Mouse (Mus musculus) MEL (cell line): Measurements from ENCODE around the gene Zswim7. TPM values are rescaled to one million over a fixed set of nuclear protein-coding genes. Genes with fewer than 3 reads are reported as not detected.

ENCODE experiments used
- DNase-seq: peaks from one replicate; pipeline ENCODE4 v3.0.0; 2011; ENCODE audit warnings: low read depth, low spot score
- H3K27ac ChIP-seq: 2 replicates; pipeline ENCODE4 v1.5.1; 2012; ENCODE audit warnings: low read depth, mild to moderate bottlenecking, control low read depth, low read length, moderate library complexity; ENCODE audit not compliant: control insufficient read depth
- H3K27me3 ChIP-seq, 2 experiments: fragments of 150-350 bp in 1 of 2; sonication (generic) in 1 of 2; 2 replicates each; pipeline ENCODE4 v1.6.1; 2012; ENCODE audit warnings: low read length in 2 of 2, mild to moderate bottlenecking in 2 of 2, improper control_type of control experiment in 1 of 2, moderate library complexity in 1 of 2; ENCODE audit not compliant: insufficient read depth in 2 of 2, control insufficient read depth in 1 of 2
- H3K36me3 ChIP-seq, 2 experiments: 2 replicates each; pipeline ENCODE4 v1.6.1; 2012 to 2014; ENCODE audit warnings: low read length in 2 of 2, improper control_type of control experiment in 1 of 2, inconsistent platforms in 1 of 2, mild to moderate bottlenecking in 1 of 2; ENCODE audit not compliant: insufficient read depth in 2 of 2, control insufficient read depth in 1 of 2
- H3K4me1 ChIP-seq, 2 experiments: fragments of 150-350 bp in 1 of 2; sonication (generic) in 1 of 2; 2 replicates each; pipeline ENCODE4 v1.6.1; 2012; ENCODE audit warnings: low read length in 2 of 2, improper control_type of control experiment in 1 of 2, mild to moderate bottlenecking in 1 of 2; ENCODE audit not compliant: insufficient read depth in 2 of 2, control insufficient read depth in 1 of 2
- H3K4me3 ChIP-seq, 2 experiments: fragments of 150-350 bp in 1 of 2; sonication (generic) in 1 of 2; 2 replicates each; pipeline ENCODE4 v1.5.1; 2012; ENCODE audit warnings: low read depth in 2 of 2, low read length in 2 of 2, mild to moderate bottlenecking in 2 of 2, moderate library complexity in 2 of 2, control low read depth in 1 of 2, improper control_type of control experiment in 1 of 2; ENCODE audit not compliant: control insufficient read depth in 1 of 2, insufficient read depth in 1 of 2
- H3K79me2 ChIP-seq: 2 replicates; pipeline ENCODE4 v1.6.1; 2012; ENCODE audit warnings: mild to moderate bottlenecking, low read length, moderate library complexity; ENCODE audit not compliant: control insufficient read depth, poor library complexity, insufficient read depth
- H3K9ac ChIP-seq: 2 replicates; pipeline ENCODE4 v1.6.1; 2012; ENCODE audit warnings: low read depth, mild to moderate bottlenecking, control low read depth, low read length, moderate library complexity; ENCODE audit not compliant: control insufficient read depth, poor library complexity, severe bottlenecking
- H3K9me3 ChIP-seq: fragments of 150-350 bp; sonication (generic); replicated peaks from 2 replicates; pipeline ENCODE4 v1.6.1; 2012; ENCODE audit warnings: mild to moderate bottlenecking, low read length, improper control_type of control experiment, moderate library complexity; ENCODE audit not compliant: insufficient read depth
- CHD2 ChIP-seq: IDR thresholded peaks from 2 replicates; pipeline ENCODE4 v1.6.1; 2011; ENCODE audit warnings: low read length, improper control_type of control experiment
- ELF1 ChIP-seq: IDR thresholded peaks from 2 replicates; pipeline ENCODE4 v1.6.1; 2014; ENCODE audit warnings: low read depth, mild to moderate bottlenecking, inconsistent platforms, low read length, improper control_type of control experiment, moderate library complexity
- EP300 ChIP-seq, 2 experiments: IDR thresholded peaks; 2 replicates each; pipeline ENCODE4 v1.6.1; 2011; ENCODE audit warnings: improper control_type of control experiment in 2 of 2, low read length in 2 of 2, low read depth in 1 of 2, mild to moderate bottlenecking in 1 of 2
- ETS1 ChIP-seq: IDR thresholded peaks from 2 replicates; pipeline ENCODE4 v1.6.1; 2012; ENCODE audit warnings: low read depth, mild to moderate bottlenecking, inconsistent platforms, low read length, improper control_type of control experiment, moderate library complexity
- GABPA ChIP-seq: IDR thresholded peaks from 2 replicates; pipeline ENCODE4 v1.6.1; 2012; ENCODE audit warnings: low read depth, mild to moderate bottlenecking, inconsistent platforms, low read length, improper control_type of control experiment, moderate library complexity
- GATA1 ChIP-seq: IDR thresholded peaks from 2 replicates; pipeline ENCODE4 v1.6.1; 2011; ENCODE audit warnings: low read depth, low read length, improper control_type of control experiment
- HCFC1 ChIP-seq: IDR thresholded peaks from 2 replicates; pipeline ENCODE4 v1.6.1; 2012; ENCODE audit warnings: low read depth, mild to moderate bottlenecking, inconsistent platforms, low read length, improper control_type of control experiment, moderate library complexity
- JUND ChIP-seq: IDR thresholded peaks from 2 replicates; pipeline ENCODE4 v1.6.1; 2011; ENCODE audit warnings: low read depth, mild to moderate bottlenecking, improper control_type of control experiment, low read length
- MAFK ChIP-seq: IDR thresholded peaks from 2 replicates; pipeline ENCODE4 v1.6.1; 2011; ENCODE audit warnings: low read depth, mild to moderate bottlenecking, low read length, improper control_type of control experiment, borderline replicate concordance
- MAZ ChIP-seq: IDR thresholded peaks from 2 replicates; pipeline ENCODE4 v1.6.1; 2012; ENCODE audit warnings: low read depth, mild to moderate bottlenecking, inconsistent platforms, low read length, improper control_type of control experiment
- MEF2A ChIP-seq: IDR thresholded peaks from 2 replicates; pipeline ENCODE4 v1.6.1; 2014; ENCODE audit warnings: low read depth, mild to moderate bottlenecking, inconsistent platforms, low read length, improper control_type of control experiment; ENCODE audit not compliant: poor library complexity, insufficient replicate concordance, severe bottlenecking; ENCODE audit errors: extremely low read depth
- MYB ChIP-seq: IDR thresholded peaks from 2 replicates; pipeline ENCODE4 v1.6.1; 2011; ENCODE audit warnings: mild to moderate bottlenecking, low read depth, low read length, improper control_type of control experiment
- NELFE ChIP-seq: IDR thresholded peaks from 2 replicates; pipeline ENCODE4 v1.6.1; 2011; ENCODE audit warnings: low read depth, low read length, improper control_type of control experiment
- NRF1 ChIP-seq: IDR thresholded peaks from 2 replicates; pipeline ENCODE4 v1.6.1; 2014; ENCODE audit warnings: low read depth, mild to moderate bottlenecking, inconsistent platforms, low read length, improper control_type of control experiment, moderate library complexity; ENCODE audit not compliant: poor library complexity, insufficient read depth, severe bottlenecking
- POLR2A ChIP-seq, 2 experiments: IDR thresholded peaks; 2 replicates each; pipeline ENCODE4 v1.6.1; 2011 to 2012; ENCODE audit warnings: low read length in 2 of 2, mild to moderate bottlenecking in 2 of 2, control low read depth in 1 of 2, improper control_type of control experiment in 1 of 2, low read depth in 1 of 2, moderate library complexity in 1 of 2; ENCODE audit not compliant: control insufficient read depth in 1 of 2, insufficient read depth in 1 of 2, poor library complexity in 1 of 2
- RAD21 ChIP-seq: IDR thresholded peaks from 2 replicates; pipeline ENCODE4 v1.6.1; 2011; ENCODE audit warnings: mild to moderate bottlenecking, low read depth, low read length, improper control_type of control experiment
- RCOR1 ChIP-seq: IDR thresholded peaks from 2 replicates; pipeline ENCODE4 v1.6.1; 2012; ENCODE audit warnings: low read depth, mild to moderate bottlenecking, inconsistent platforms, low read length, improper control_type of control experiment
- SIN3A ChIP-seq: IDR thresholded peaks from 2 replicates; pipeline ENCODE4 v1.6.1; 2012; ENCODE audit warnings: low read length, improper control_type of control experiment, inconsistent platforms
- TAL1 ChIP-seq: IDR thresholded peaks from 2 replicates; pipeline ENCODE4 v1.6.1; 2012; ENCODE audit warnings: mild to moderate bottlenecking, inconsistent platforms, low read length, moderate library complexity, mixed read lengths
- TBP ChIP-seq: IDR thresholded peaks from 2 replicates; pipeline ENCODE4 v1.8.0; 2011; ENCODE audit warnings: low read depth, low read length, improper control_type of control experiment
- TCF12 ChIP-seq: IDR thresholded peaks from 2 replicates; pipeline ENCODE4 v1.6.1; 2014; ENCODE audit warnings: low read depth, mild to moderate bottlenecking, inconsistent platforms, low read length, improper control_type of control experiment, moderate library complexity
- USF1 ChIP-seq: IDR thresholded peaks from 2 replicates; pipeline ENCODE4 v1.6.1; 2014; ENCODE audit warnings: low read depth, mild to moderate bottlenecking, inconsistent platforms, low read length, improper control_type of control experiment, moderate library complexity
- USF2 ChIP-seq, 2 experiments: IDR thresholded peaks; 2 replicates each; pipeline ENCODE4 v1.6.1; 2011 to 2012; ENCODE audit warnings: improper control_type of control experiment in 2 of 2, low read length in 2 of 2, borderline replicate concordance in 1 of 2, inconsistent platforms in 1 of 2, low read depth in 1 of 2, mild to moderate bottlenecking in 1 of 2; ENCODE audit not compliant: insufficient read depth in 1 of 2
- ZKSCAN1 ChIP-seq: IDR thresholded peaks from 2 replicates; pipeline ENCODE4 v1.6.1; 2012; ENCODE audit warnings: low read depth, mild to moderate bottlenecking, inconsistent platforms, low read length, improper control_type of control experiment, moderate library complexity
- polyA plus RNA-seq, 2 experiments: library from polyadenylated mRNA; stranded (reverse) in 1 of 2; unstranded in 1 of 2; fragments of >175 nt in 1 of 2; fragments of >200 nt in 1 of 2; gene quantifications; 2 replicates each; pipeline versions ENCODE4 v1.2.1 to v1.2.4; 2012; ENCODE audit warnings: low replicate concordance in 2 of 2, low read depth in 1 of 2; ENCODE audit not compliant: insufficient read length in 2 of 2, insufficient read depth in 1 of 2, missing spikeins in 1 of 2
- total RNA-seq: library from RNA; depleted of rRNA; stranded (reverse); fragments of 300-350 nt; gene quantifications from 2 replicates; pipeline ENCODE4 v1.2.3, GENCODE M21; 2012

Zswim7 gene
- total and polyA plus RNA-seq, 3 experiments, result 15.1 to 18.7 TPM; not detected in 1

DNA sequence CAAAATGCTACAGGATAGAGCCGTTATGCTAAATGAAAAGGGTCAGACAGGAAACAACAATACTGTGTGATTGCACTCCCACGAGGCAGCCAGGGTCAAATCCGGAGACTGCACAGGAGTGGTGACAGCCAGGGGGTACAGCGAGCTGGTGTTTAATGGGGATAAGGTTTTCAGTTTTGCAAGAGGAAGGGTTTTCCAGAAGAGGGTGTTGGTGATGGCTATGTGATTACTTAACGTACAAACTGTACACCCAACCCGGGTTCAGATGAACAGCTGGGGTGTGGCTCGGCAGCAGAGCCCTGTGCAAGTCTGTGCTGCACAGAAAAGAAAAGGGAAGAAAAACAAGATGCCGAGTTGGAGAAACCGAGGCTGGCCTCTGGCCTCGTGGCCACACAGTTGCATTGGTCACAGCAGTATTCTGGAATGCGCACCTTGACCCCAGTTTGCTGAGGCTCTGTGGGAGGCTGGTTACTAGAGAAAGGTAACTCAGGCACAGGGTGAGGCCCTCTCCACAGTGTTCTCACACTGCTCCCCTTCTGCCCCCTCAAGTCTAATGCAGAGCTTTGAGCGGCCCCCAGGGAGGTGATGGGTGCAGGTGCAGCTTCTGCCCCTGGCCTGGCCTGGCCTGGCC lies 40.4 kb downstream of the Zswim7 start:
- peaks cover 0 to 21% of the 10 kb centered on the region in 2 experiments; a peak in 3 of 4 replicates for H3K4me1 ChIP-seq
- no peaks in the 10 kb centered on the region for H3K79me2 ChIP-seq
- peak overlapping the region; percentile 53 for H3K27ac ChIP-seq

DNA sequence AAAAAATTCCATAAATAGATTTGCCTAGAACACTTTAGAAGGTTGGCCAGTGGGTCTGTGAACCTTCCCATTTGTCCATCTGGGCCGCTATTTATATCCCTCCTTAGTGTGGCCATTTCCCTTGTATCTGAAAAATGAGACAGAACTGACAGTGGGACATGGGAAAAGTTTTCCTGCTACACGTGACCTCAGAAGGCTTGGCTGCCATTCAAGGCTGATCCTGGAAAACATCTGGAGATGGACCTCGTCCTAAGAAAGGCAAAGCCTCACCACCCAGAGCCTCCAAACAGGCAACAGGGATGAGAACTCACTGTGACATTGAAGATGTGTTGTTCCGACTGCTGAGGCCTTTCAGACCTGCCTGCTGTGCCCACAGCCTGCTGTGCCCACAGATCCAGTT lies 56.4 kb downstream of the Zswim7 start:
- Histone ChIP-seq H3K4me3 (no peak overlapping the region), H3K9ac (no peak overlapping the region), H3K4me1 (peaks cover 0 to 10% of the 10 kb centered on the region in 2 experiments; a peak in 2 of 4 replicates), H3K36me3 (0 out of 4 replicates have a peak, but pooled peaks cover 0 to 2% of the 10 kb centered on the region in 2 experiments), H3K27me3 (no peaks in the 10 kb centered on the region), H3K79me2 (no peaks in the 10 kb centered on the region), H3K27ac (no peak overlapping the region), H3K9me3 (no peaks in the 10 kb centered on the region)
- TF ChIP-seq HCFC1, result no peak
- no peak for TF ChIP-seq USF2 (IDR thresholded peaks at IDR 0.05; ENCODE audit: borderline replicate concordance in 1 of 2, insufficient read depth in 1 of 2, low read depth in 1 of 2, low read length in 2 of 2)
- no peak for TF ChIP-seq MAZ
- TF ChIP-seq RAD21, result no peak
- TF ChIP-seq MEF2A, result no peak
- no peak for TF ChIP-seq NELFE
- no peak for TF ChIP-seq TCF12
- TF ChIP-seq ZKSCAN1, result no peak
- TF ChIP-seq JUND, result no peak
- no peak for TF ChIP-seq GABPA
- no peak for TF ChIP-seq MAFK
- no peak for DNase-seq

More for the DNA sequence above, 40.4 kb downstream of the Zswim7 start:
- no peaks in the 10 kb centered on the region for H3K9me3 ChIP-seq
- peaks cover 0 to 8% of the 10 kb centered on the region in 2 experiments; a peak in 2 of 4 replicates for H3K36me3 ChIP-seq
- peak overlapping the region; percentile 2 to 50 for H3K4me3 ChIP-seq
- peak overlapping the region; percentile 61 for H3K9ac ChIP-seq
- TF ChIP-seq ETS1, result peak; percentile 22; the same call in 1 of the 2 replicates
- no peak for TF ChIP-seq USF1
- no peak for TF ChIP-seq JUND
- peak; percentile 89 for TF ChIP-seq MYB
- TF ChIP-seq SIN3A, result peak; percentile 60
- TF ChIP-seq ELF1, result no peak
- TF ChIP-seq POLR2A (IDR thresholded peaks at IDR 0.05; ENCODE audit: control insufficient read depth in 1 of 2, insufficient read depth in 1 of 2, low read depth in 1 of 2, low read length in 2 of 2, poor library complexity in 1 of 2), result peak in 1 of 2 experiments; percentile 62; a peak in 1 of 4 replicates
- TF ChIP-seq TCF12, result peak; percentile 71
- TF ChIP-seq TAL1, result peak; percentile 68
- TF ChIP-seq CHD2, result no peak
- no peak for TF ChIP-seq NRF1
- TF ChIP-seq EP300 (IDR thresholded peaks at IDR 0.05; ENCODE audit: low read depth in 1 of 2, low read length in 2 of 2), result peak; percentile 75 to 93
- TF ChIP-seq RCOR1, result peak; percentile 59
- peak; percentile 59 for TF ChIP-seq GATA1
- peak; percentile 89 for TF ChIP-seq TBP
- TF ChIP-seq, all 39 proteins: peak for 10
- DNase-seq, result peak; percentile 90
- no peaks in the 10 kb centered on the region for H3K27me3 ChIP-seq
